Mouse (Mus musculus): ENCODE data around the gene Scaf11.
A peak's percentile ranks its signal among the peaks of the same experiment; 100 is the strongest.
"Not testable (repeated sequence)": the region's sequence is repeated elsewhere in the genome, so short reads cannot be mapped to it uniquely, and the experiment has no call there.

Scaf11 gene

DNA sequence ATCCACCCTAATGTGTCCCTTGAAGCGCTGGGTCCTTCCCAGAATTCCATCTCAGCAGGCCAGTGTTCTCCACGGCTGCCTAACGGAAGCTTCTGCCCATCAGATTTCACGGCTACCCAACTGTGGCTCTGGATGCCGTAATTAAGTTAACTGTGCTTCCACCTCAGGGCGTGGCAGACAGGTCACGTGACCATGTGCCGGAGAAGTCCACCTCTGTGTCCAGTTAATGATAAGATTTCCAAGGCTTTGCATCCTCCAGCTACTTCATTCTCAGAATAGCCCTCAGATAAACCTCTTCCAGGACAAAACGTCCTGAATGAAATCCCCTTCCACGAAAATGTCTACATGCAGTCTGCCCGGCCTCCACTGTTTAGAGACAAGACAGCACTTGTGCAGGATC lies 4.4 kb upstream of the Scaf11 start:
- DNase-seq (ENCODE audit: low spot score in 2 of 2) = no peak

DNA sequence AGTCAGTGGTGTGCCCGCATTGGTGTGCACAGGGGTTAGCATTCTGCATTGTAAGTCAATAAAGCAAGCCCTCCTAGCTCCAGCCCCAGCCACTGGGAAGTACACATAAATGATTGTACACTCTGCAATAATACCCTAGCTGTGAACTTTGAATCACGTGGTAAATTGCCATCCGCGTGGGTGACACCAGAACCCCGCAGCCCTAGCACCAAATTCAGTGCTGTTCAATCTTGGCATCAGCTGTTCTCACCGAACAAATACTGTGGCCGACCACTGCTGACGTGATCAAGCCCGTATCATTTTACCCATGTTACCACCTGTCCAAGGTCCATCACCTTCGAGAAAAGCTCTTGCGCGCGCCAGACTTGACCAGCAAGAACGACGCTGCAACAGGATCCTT lies 3.2 kb upstream of the Scaf11 start:
- DNase-seq (ENCODE audit: low spot score in 2 of 2) = no peak

GRCm38 (mm10) chr15:96462611-96463010 lies 2.0 kb upstream of the Scaf11 start:
- no peak for DNase-seq (ENCODE audit: low spot score in 2 of 2)

DNA sequence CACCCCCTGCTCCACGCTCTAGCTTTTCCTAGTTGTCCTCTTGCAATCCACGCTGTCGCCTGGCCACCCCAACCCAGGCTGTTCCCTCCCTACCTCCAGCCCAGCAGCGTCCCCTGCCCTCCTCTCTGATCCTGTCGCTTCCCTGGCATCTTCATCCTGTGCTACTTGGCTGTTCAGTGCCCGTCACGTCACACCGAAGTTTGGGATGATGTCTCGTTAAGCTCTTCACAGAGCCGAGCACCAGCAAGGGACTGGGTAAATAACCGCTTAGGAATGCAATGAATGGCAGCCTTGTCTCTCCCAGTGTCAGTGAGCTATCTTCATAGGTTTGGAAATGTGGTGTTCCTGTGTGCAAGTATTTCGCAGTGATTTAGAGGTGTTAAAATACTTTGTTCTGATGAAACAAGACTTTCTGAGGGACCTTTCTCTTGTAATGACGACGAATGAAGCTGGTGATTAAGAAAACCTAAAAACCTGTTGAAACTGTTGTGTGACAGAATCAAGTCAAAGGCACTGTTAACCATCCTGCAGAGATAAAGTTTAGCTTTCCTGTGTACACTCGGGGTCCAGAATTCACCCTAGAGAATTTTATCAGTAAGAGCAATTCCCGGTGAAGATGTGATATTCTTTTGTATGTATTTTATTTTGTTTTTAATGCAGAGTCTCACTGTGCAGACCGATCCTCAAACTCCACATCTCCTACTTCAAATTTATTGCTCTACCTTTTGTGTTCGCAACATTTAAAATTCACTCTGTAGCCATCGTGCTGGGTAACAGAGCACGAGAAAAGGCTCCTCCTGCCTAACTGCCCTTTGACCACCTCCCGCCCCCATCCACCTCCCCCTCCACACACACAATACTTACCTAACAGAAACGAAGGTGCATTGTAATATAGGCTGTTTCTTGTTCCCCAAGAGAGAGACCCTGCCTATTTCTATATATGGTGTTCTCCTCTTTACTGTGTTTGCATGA lies 1.2 kb upstream of the Scaf11 start:
- peak in 1 of 2 experiments; percentile 72 for DNase-seq (ENCODE audit: low spot score in 2 of 2)

DNA sequence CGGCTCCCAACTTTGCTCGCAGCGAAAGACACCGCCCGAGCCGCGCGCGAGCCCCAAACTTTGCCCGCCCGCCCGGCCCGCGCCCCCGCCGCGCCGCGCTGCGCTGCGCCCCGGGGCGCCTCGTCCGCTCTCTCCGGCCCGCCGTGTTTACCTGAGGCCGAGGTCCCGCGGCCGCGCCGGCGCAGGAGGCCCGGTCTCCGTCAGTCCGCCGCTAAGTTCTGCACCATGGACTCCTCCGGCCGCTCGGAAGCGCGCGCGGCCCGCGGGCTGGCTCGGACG lies 253 bp downstream of the Scaf11 start:
- no peak for DNase-seq (ENCODE audit: low spot score in 2 of 2)

DNA sequence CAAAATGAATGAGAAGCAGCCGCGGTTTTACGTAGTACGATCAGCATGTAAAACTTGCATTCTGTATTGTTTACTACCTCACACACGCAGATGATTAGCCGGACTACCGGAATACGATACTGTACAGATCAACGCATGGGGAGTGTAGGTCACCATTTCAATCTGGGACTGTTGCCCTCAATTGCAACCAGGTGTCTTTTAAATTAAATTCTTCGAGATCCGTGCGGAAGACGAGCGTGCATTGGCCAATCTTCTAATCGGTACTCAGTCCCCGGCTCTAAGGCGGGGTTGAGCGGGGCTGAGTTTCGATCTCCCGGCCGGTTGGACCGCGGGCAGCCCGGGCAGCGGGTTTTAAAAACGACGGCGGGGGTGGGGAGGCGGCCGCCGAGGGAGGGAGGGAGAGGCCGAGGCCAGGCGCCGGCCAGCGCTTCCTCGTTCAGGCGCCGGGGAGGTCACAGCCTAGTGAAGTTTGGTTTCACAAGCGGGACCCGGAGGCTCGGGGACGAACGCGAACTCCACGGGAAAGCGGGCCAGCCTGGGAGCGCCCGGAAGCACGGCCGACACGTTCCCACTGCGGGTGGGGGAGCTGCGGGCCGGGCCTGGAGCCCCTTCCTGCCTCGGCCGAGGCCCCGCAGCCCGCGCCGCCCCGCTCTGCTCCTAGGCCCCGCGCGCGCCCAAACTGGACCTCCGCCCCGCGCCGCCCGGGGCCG lies 747 bp downstream of the Scaf11 start:
- DNase-seq (ENCODE audit: low spot score in 2 of 2) = peak; percentile 35 to 45

GRCm38 (mm10) chr15:96458273-96458672 lies 2.4 kb downstream of the Scaf11 start:
- DNase-seq (ENCODE audit: low spot score in 2 of 2) = no peak

DNA sequence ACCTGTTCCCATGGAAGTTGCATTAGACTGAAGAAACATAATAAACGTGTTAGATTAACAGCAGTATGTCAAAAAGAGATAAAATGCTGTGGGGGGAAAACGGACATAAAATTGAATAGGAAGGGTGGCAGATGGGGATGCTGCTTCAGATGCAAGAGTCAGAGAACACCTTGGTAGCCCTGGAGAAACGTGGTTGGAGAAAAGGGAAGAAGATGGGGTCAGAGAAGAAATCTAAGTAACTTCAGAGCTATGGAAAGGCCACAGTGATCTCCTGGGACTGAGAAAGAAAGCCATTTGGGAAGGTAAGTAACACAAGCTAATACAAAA lies 3.3 kb downstream of the Scaf11 start:
- no peak for DNase-seq (ENCODE audit: low spot score in 2 of 2)

GRCm38 (mm10) chr15:96456651-96457337 lies 3.8 kb downstream of the Scaf11 start:
- no peak for DNase-seq (ENCODE audit: low spot score in 2 of 2)

DNA sequence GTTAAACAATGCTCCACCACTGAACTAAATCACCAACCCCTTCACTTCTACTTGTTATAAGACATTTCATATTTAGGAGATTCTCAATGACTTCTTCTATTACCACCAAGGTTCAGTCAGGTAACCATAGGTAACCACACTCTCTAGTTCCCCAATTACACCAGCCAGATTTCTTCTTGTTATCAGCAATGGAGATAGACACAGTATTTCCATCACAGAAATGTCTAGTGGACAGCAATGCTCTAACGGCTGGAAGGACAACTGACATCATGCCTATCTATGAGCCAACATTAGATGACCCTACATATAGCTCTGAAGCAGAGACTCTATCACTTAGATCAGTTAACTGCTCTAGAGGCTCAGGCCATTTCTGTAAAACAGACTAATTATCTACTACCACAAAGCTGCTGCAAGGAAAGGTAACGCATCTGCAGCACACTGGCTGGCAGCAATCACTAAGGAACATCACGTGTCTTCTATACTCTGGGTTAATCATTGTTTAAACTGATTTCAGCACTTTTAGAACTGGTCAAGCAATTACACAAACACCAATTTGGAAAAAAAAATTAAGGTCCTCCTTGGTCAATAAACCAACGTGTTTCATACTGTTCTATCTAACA lies 4.9 kb downstream of the Scaf11 start:
- no peak for DNase-seq (ENCODE audit: low spot score in 2 of 2)

DNA sequence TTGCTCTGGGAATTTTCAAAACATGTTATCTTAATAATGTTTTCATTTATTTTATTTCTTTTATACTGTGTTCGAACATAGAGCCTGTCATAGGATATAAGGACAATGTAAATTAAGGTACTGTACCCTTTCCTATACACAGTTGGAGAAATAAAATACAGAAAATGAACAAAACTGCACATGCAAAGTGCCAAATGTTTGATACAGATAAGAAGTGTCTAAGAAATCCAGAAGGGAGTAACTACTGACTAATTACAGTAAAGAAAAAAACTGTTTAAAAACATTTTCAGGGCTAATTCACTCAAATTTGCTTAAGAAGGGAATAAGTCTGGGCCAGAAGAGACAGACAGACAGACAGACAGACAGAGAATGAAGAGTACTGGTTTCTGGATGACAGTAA lies 7.3 kb downstream of the Scaf11 start:
- DNase-seq (ENCODE audit: low spot score in 2 of 2) = no peak

DNA sequence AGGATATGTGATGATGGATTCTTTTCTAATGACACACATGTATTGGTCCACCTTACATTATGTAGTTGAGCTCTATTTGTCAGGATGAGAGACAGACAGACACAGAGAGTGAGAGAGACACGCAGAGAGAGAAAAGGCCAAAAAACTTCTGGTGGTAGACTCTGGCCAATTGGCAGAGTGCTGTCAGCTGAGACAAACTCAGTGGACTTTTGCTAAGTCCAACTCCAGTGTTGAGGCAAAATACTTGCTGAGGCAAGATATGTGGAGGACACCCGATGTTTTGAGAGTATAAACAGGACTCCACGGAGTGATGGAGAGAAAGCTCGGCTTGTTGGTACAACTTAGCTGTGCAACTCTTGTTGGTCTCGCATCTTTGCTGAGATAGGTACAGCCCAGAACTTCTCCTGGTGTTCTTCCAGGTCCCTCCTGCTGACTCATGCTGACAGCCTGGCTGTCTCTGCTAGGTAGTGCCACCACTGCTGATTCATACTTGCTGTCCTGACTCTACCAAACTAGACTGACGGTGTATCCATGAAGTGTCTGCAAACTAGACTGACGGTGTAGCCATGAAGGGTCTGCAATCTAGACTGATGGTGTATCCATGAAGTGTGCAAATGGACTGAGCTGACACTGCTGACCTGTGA lies 11.9 kb downstream of the Scaf11 start:
- no peak for DNase-seq (ENCODE audit: low spot score in 2 of 2)

DNA sequence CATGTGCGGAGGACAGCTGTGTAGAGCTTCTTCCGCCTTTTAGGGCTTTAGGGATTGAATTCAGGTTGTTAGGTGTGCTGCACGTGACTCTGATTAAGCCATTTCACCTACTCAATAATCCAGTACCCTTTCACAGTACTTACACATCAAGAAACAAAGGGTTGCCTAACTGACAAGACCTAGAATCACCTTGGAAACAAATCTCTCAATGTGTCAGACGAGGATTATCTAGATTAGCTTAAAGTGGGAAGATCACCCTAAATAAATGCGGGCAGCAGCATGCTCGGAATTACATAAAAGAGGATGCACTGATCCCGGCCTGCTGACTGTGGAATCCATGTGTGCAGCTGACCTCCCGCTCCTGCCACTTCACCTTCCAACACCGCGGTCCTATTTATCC lies 13.9 kb downstream of the Scaf11 start:
- no peak for DNase-seq (ENCODE audit: low spot score in 2 of 2)

DNA sequence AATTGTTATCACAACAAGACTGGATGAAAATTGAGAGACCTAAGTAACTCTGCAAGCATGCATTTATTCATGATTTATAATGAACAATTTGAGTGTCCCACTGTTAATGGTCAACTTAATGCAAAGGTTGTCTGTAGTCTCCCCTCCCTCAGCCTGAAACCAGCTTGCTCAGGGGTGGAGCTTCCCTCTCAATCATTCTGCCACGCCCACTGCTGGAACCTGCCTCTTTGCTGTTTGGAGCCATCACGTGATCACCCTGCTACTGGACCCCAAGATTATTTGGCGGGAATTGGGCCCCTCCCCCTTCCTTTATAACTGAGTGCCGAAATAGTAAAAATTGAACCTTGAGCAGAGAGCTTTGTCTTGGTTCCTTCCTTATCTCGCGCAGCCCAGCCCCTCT lies 19.2 kb downstream of the Scaf11 start:
- DNase-seq (ENCODE audit: low spot score in 2 of 2) = not testable (repeated sequence)

GRCm38 (mm10) chr15:96434202-96434601 lies 26.4 kb downstream of the Scaf11 start:
- DNase-seq (ENCODE audit: low spot score in 2 of 2) = no peak

DNA sequence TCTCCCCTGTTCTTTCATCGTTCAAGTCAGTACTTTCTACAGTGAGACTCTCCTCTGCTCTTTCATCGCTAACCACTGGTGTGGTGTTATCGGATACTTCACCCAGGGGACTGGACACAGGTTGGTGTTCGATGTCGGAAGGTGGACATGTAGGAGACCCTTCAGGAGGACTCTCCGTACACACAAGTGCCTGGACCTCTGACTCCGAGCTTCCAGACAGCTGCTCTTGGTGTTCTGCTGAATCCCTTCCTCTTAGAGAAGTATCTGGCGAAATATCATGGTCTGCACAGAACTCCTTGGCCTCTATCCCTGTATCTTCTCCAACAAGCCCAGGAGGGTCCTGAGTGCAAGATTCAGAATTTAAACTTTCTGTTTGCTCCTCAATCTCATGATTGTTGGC lies 40.7 kb downstream of the Scaf11 start:
- no peak for DNase-seq (ENCODE audit: low spot score in 2 of 2)

GRCm38 (mm10) chr15:96418161-96418560 lies 42.5 kb downstream of the Scaf11 start:
- DNase-seq (ENCODE audit: low spot score in 2 of 2) = no peak

GRCm38 (mm10) chr15:96408717-96409121 lies 51.9 kb downstream of the Scaf11 start:
- peak; percentile 39 to 41 for DNase-seq (ENCODE audit: low spot score in 2 of 2)

- DNase-seq (ENCODE audit: low spot score in 2 of 2) = no peak
Measured at GRCm38 (mm10) chr15:96407151-96407550, 53.5 kb downstream of the Scaf11 start.

- no peak for DNase-seq (ENCODE audit: low spot score in 2 of 2)
Measured at GRCm38 (mm10) chr15:96406253-96406652, 54.4 kb downstream of the Scaf11 start.

- peak; percentile 28 to 41 for DNase-seq (ENCODE audit: low spot score in 2 of 2)
Measured at GRCm38 (mm10) chr15:96405548-96405947, 55.1 kb downstream of the Scaf11 start.

GRCm38 (mm10) chr15:96398333-96398732 lies 62.3 kb downstream of the Scaf11 start:
- peak; percentile 29 to 34 for DNase-seq (ENCODE audit: low spot score in 2 of 2)
